Mouse (Mus musculus) kidney, adult 2 months (tissue): ENCODE data around the gene Dpp7.

Experiments used
- CTCF ChIP-seq: fragments of 200-500 bp; conservative IDR thresholded peaks from 2 replicates; pipeline ENCODE4 v1.5.1; 2011; ENCODE audit warnings: low read depth, mild to moderate bottlenecking, control low read depth, low read length, moderate library complexity, mixed read lengths; ENCODE audit not compliant: insufficient read depth, insufficient read length
- POLR2A ChIP-seq: fragments of 200-500 bp; IDR thresholded peaks from one replicate; pipeline ENCODE4 v1.6.1; 2011; ENCODE audit warnings: low read depth, low read length, control low read depth

DNA sequence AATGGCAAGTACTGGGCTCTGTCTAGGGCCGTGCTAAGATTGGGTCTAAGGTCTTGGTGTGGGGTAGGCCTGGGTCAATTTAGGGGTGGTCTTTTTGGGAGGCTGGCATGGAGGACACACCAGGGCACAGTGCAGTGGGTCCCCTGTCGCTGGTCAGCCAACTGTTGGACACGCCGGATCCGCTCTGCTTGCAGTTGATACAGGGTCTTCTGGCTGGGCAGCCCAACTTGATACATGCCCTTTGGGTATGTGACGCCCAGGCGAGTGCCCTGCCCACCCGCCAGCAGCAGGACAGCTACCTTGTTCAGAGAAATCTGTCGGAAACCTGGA is 8.6 kb upstream of the Dpp7 start:
- TF ChIP-seq CTCF = no peak
- TF ChIP-seq POLR2A = no peak
